Mouse (Mus musculus): Measurements from ENCODE around the gene Utp4. TPM values are rescaled to one million over a fixed set of nuclear protein-coding genes. Genes with fewer than 3 reads are reported as not detected.

Utp4 gene
- polyA plus RNA-seq (2015; fragmentation: Nextera tagmentation; extraction: Ambion mirVana), result 62.6 and 65.7 TPM in 2 replicates

- H3K4me1 ChIP-seq, result peaks cover 7% of the 10 kb centered on the region
- H3K27me3 ChIP-seq (replicated peaks), result no peaks in the 10 kb centered on the region
- H3K9ac ChIP-seq, result peak within 1 kb of the TSS; percentile 84
- peak within 1 kb of the TSS; percentile 66 for H3K4me2 ChIP-seq
- ATAC-seq (ENCODE audit: insufficient read depth, low FRiP score, low read depth), result peak; percentile 92
- H3K27ac ChIP-seq, result peak within 1 kb of the TSS; percentile 94
- H3K9me3 ChIP-seq, result no peaks in the 10 kb centered on the region
- peaks cover 3% of the 10 kb centered on the region; the same call in 1 of the 2 replicates for H3K36me3 ChIP-seq
- H3K4me3 ChIP-seq (replicated peaks), result peak within 1 kb of the TSS; percentile 88
- WGBS, result under 1% methylated on average over 47 of the region's 63 CpGs
Observed at GRCm38 (mm10) chr8:106893481-106894156, at the start of gene Utp4. Gene Utp4, plus strand, starts transcription at chr8:106893636.

GRCm38 (mm10) chr8:106850034-106850433 is 43.4 kb upstream of the Utp4 start:
- Histone ChIP-seq H3K4me2 (no peak overlapping the region), H3K27me3 (replicated peaks) (no peaks in the 10 kb centered on the region), H3K36me3 (peaks cover 7% of the 10 kb centered on the region; the same call in 1 of the 2 replicates), H3K4me3 (replicated peaks) (no peak overlapping the region), H3K9ac (no peak overlapping the region), H3K4me1 (no peaks in the 10 kb centered on the region), H3K9me3 (no peaks in the 10 kb centered on the region), H3K27ac (no peak overlapping the region)
- 75% methylated on average over 10 of the region's 10 CpGs for WGBS
- ATAC-seq (ENCODE audit: insufficient read depth, low FRiP score, low read depth), result no peak

- ATAC-seq (ENCODE audit: insufficient read depth, low FRiP score, low read depth), result no peak
- Histone ChIP-seq H3K4me3 (replicated peaks) (no peak overlapping the region), H3K27me3 (replicated peaks) (no peaks in the 10 kb centered on the region), H3K4me1 (no peaks in the 10 kb centered on the region), H3K4me2 (no peak overlapping the region), H3K9me3 (no peaks in the 10 kb centered on the region), H3K27ac (no peak overlapping the region), H3K36me3 (peaks cover 4% of the 10 kb centered on the region; the same call in 1 of the 2 replicates), H3K9ac (no peak overlapping the region)
- 43% methylated on average over 8 of the region's 8 CpGs for WGBS
Observed at GRCm38 (mm10) chr8:106854534-106855241, 38.7 kb upstream of the Utp4 start.

- no peaks in the 10 kb centered on the region for H3K27me3 ChIP-seq (replicated peaks)
- 66% methylated on average over 3 of the region's 3 CpGs for WGBS
- peaks cover 2% of the 10 kb centered on the region; the same call in 1 of the 2 replicates for H3K36me3 ChIP-seq
- no peak for ATAC-seq (ENCODE audit: insufficient read depth, low FRiP score, low read depth)
- no peaks in the 10 kb centered on the region for H3K4me1 ChIP-seq
- H3K9me3 ChIP-seq, result no peaks in the 10 kb centered on the region
- no peak overlapping the region for H3K9ac ChIP-seq
- no peak overlapping the region for H3K4me2 ChIP-seq
- H3K4me3 ChIP-seq (replicated peaks), result no peak overlapping the region
- no peak overlapping the region for H3K27ac ChIP-seq
Observed at GRCm38 (mm10) chr8:106855242-106855562, 38.2 kb upstream of the Utp4 start.

- H3K9me3 ChIP-seq, result no peaks in the 10 kb centered on the region
- no peaks in the 10 kb centered on the region for H3K27me3 ChIP-seq (replicated peaks)
- no peak overlapping the region for H3K4me3 ChIP-seq (replicated peaks)
- peak; percentile 60 for ATAC-seq (ENCODE audit: insufficient read depth, low FRiP score, low read depth)
- WGBS, result 66% methylated on average over 10 of the region's 10 CpGs
- no peaks in the 10 kb centered on the region for H3K4me1 ChIP-seq
- no peak overlapping the region for H3K27ac ChIP-seq
- H3K9ac ChIP-seq, result no peak overlapping the region
- no peaks in the 10 kb centered on the region for H3K36me3 ChIP-seq
- no peak overlapping the region for H3K4me2 ChIP-seq
Observed at GRCm38 (mm10) chr8:106862845-106863244, 30.6 kb upstream of the Utp4 start.

GRCm38 (mm10) chr8:106865354-106865753 is 28.1 kb upstream of the Utp4 start:
- Histone ChIP-seq H3K4me2 (no peak overlapping the region), H3K27me3 (replicated peaks) (0 out of 2 replicates have a peak, but pooled peaks cover 7% of the 10 kb centered on the region), H3K36me3 (no peaks in the 10 kb centered on the region), H3K9ac (no peak overlapping the region), H3K27ac (no peak overlapping the region), H3K4me1 (no peaks in the 10 kb centered on the region), H3K4me3 (replicated peaks) (no peak overlapping the region), H3K9me3 (no peaks in the 10 kb centered on the region)
- WGBS, result 74% methylated on average over 9 of the region's 9 CpGs
- ATAC-seq (ENCODE audit: insufficient read depth, low FRiP score, low read depth), result no peak

GRCm38 (mm10) chr8:106870051-106870450 is 23.4 kb upstream of the Utp4 start, which contains the start of gene Has3:
Gene Has3, plus strand, starts transcription at chr8:106870242.
- Histone ChIP-seq H3K27ac (no peak within 1 kb of the TSS), H3K9me3 (no peaks in the 10 kb centered on the region), H3K4me1 (peaks cover 22% of the 10 kb centered on the region), H3K27me3 (replicated peaks) (peaks cover 13% of the 10 kb centered on the region; the same call in 1 of the 2 replicates), H3K4me3 (replicated peaks) (peak within 1 kb of the TSS; percentile 57), H3K36me3 (peaks cover 6% of the 10 kb centered on the region; the same call in 1 of the 2 replicates), H3K9ac (peak within 1 kb of the TSS; percentile 39), H3K4me2 (peak within 1 kb of the TSS; percentile 100)
- ATAC-seq (ENCODE audit: insufficient read depth, low FRiP score, low read depth), result no peak
- WGBS, result 2% methylated on average over 18 of the region's 18 CpGs

GRCm38 (mm10) chr8:106870537-106871327 is 22.7 kb upstream of the Utp4 start:
- peak; percentile 48; the same call in 1 of the 2 replicates for ATAC-seq (ENCODE audit: insufficient read depth, low FRiP score, low read depth)
- WGBS, result under 1% methylated on average over 63 of the region's 63 CpGs

GRCm38 (mm10) chr8:106871328-106871926 is 22.0 kb upstream of the Utp4 start:
- H3K36me3 ChIP-seq, result peaks cover 6% of the 10 kb centered on the region; the same call in 1 of the 2 replicates
- H3K4me2 ChIP-seq, result peak overlapping the region; percentile 100
- ATAC-seq (ENCODE audit: insufficient read depth, low FRiP score, low read depth), result no peak; the same call in 1 of the 2 replicates
- WGBS, result 2% methylated on average over 15 of the region's 15 CpGs
- H3K4me1 ChIP-seq, result peaks cover 22% of the 10 kb centered on the region
- peaks cover 13% of the 10 kb centered on the region; the same call in 1 of the 2 replicates for H3K27me3 ChIP-seq (replicated peaks)
- peak overlapping the region; percentile 35 for H3K9ac ChIP-seq
- H3K9me3 ChIP-seq, result no peaks in the 10 kb centered on the region
- H3K27ac ChIP-seq, result no peak overlapping the region
- H3K4me3 ChIP-seq (replicated peaks), result peak overlapping the region; percentile 57

More at GRCm38 (mm10) chr8:106870537-106871327, 22.7 kb upstream of the Utp4 start:
- H3K9ac ChIP-seq, result peak overlapping the region; percentile 39
- no peaks in the 10 kb centered on the region for H3K9me3 ChIP-seq
- H3K4me2 ChIP-seq, result peak overlapping the region; percentile 100
- H3K4me3 ChIP-seq (replicated peaks), result peak overlapping the region; percentile 57
- no peak overlapping the region for H3K27ac ChIP-seq
- H3K27me3 ChIP-seq (replicated peaks), result peaks cover 13% of the 10 kb centered on the region; the same call in 1 of the 2 replicates
- peaks cover 6% of the 10 kb centered on the region; the same call in 1 of the 2 replicates for H3K36me3 ChIP-seq
- peaks cover 22% of the 10 kb centered on the region for H3K4me1 ChIP-seq

- H3K27ac ChIP-seq, result no peak overlapping the region
- peak overlapping the region; percentile 100 for H3K4me2 ChIP-seq
- ATAC-seq (ENCODE audit: insufficient read depth, low FRiP score, low read depth), result peak; percentile 67
- H3K27me3 ChIP-seq (replicated peaks), result peaks cover 13% of the 10 kb centered on the region; the same call in 1 of the 2 replicates
- peaks cover 11% of the 10 kb centered on the region; the same call in 1 of the 2 replicates for H3K36me3 ChIP-seq
- peak overlapping the region; percentile 57 for H3K4me3 ChIP-seq (replicated peaks)
- 1% methylated on average over 22 of the region's 22 CpGs for WGBS
- H3K9ac ChIP-seq, result no peak overlapping the region
- H3K4me1 ChIP-seq, result peaks cover 22% of the 10 kb centered on the region
- H3K9me3 ChIP-seq, result no peaks in the 10 kb centered on the region
Observed at GRCm38 (mm10) chr8:106871931-106872371, 21.5 kb upstream of the Utp4 start.

- Histone ChIP-seq H3K36me3 (peaks cover 12% of the 10 kb centered on the region; the same call in 1 of the 2 replicates), H3K9ac (no peak overlapping the region), H3K4me1 (peaks cover 22% of the 10 kb centered on the region), H3K4me2 (peak overlapping the region; percentile 100), H3K4me3 (replicated peaks) (peak overlapping the region; percentile 57), H3K27ac (no peak overlapping the region), H3K9me3 (no peaks in the 10 kb centered on the region), H3K27me3 (replicated peaks) (peaks cover 13% of the 10 kb centered on the region; the same call in 1 of the 2 replicates)
- WGBS, result 16% methylated on average over 8 of the region's 8 CpGs
- no peak for ATAC-seq (ENCODE audit: insufficient read depth, low FRiP score, low read depth)
Observed at GRCm38 (mm10) chr8:106872454-106873034, 20.9 kb upstream of the Utp4 start.

Measured in stomach, embryonic 15.5 days (tissue).